Mouse (Mus musculus): ENCODE data around the gene Ephb1.
A peak's percentile ranks its signal among the peaks of the same experiment; 100 is the strongest.

The Ephb1 gene

DNA sequence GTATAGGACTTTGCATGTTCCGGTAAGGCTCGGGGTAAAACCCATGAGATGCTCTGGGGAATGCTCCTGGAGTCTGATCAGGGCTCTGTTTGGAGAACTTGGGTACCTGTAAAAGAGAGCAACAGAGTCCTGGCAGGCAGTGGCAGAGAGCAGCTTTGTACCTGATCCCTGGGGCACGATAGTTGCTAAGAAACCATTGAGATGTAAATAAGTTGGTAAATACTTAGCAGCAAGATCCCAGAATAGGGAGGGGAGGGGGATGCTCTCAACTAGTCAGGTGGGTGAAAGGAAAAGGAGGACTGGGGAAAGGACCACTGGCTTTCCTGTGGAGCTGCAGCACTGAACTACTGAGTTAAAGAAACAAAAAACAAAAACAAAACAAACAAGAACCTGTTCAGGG, 12.5 kb downstream of the Ephb1 start:
- no peak for TF ChIP-seq GATA4 (IDR thresholded peaks at IDR 0.05; ENCODE audit: insufficient replicate concordance, low read length)

DNA sequence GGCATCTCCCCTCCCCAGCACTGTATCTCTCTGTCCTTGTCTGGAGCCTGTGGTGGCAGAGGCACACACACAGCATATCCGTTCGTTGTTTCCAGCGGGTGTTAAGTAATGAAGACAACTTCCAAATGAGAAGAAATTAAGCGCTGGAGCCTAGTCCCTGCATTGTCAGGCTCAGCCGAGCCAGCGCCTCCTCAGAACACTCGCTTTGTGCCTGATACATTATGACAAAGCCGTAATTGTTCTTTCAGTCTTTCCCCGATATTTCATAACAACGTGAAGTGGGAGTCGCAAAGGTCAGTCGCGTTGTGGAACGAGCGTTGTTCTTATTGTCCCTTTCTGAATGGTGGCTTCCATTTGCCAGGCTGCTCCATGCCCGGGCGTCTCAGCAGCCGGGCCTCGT, 13.7 kb downstream of the Ephb1 start:
- TF ChIP-seq GATA4 (IDR thresholded peaks at IDR 0.05; ENCODE audit: insufficient replicate concordance, low read length): no peak

DNA sequence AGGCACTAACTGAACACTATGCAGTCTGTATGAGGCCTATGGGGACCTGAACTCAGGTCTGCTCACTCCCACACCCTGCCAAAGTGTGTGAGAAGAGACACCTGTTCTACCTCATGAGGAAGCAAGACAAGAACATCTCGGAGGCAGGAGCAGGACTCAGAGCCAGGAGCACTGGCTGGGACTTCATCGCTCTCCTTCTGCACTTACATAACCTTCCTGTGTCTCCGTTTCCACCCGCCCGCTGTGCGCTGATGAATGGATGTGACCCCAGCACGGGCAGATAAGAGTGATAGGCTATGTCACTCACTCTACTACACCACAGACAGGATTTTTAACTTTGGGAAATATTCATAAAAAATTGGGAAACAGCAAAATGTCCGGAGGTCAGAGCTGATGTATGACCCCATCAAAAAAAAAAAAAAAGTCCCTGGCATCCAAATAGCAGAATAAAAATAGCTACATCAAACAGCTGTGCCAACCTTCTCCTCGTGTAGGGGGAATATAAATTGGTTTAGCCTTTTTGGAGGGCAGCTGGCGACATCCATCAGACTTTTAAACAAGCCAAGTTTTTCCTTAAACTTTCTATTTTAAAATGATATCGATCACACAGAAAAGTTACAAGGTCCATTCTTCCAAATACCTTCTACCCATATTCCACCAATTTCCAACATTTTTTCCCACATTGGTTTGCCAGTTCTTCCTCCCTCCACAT, 18.8 kb downstream of the Ephb1 start:
- no peak for TF ChIP-seq GATA4 (IDR thresholded peaks at IDR 0.05; ENCODE audit: insufficient replicate concordance, low read length)

GRCm38 (mm10) chr9:102330266-102331060, 24.0 kb downstream of the Ephb1 start:
- TF ChIP-seq GATA4 (IDR thresholded peaks at IDR 0.05; ENCODE audit: insufficient replicate concordance, low read length): no peak

GRCm38 (mm10) chr9:102327625-102328150, 26.8 kb downstream of the Ephb1 start:
- TF ChIP-seq GATA4 (IDR thresholded peaks at IDR 0.05; ENCODE audit: insufficient replicate concordance, low read length): no peak

GRCm38 (mm10) chr9:102315436-102315835, 39.1 kb downstream of the Ephb1 start:
- TF ChIP-seq GATA4 (IDR thresholded peaks at IDR 0.05; ENCODE audit: insufficient replicate concordance, low read length): no peak

DNA sequence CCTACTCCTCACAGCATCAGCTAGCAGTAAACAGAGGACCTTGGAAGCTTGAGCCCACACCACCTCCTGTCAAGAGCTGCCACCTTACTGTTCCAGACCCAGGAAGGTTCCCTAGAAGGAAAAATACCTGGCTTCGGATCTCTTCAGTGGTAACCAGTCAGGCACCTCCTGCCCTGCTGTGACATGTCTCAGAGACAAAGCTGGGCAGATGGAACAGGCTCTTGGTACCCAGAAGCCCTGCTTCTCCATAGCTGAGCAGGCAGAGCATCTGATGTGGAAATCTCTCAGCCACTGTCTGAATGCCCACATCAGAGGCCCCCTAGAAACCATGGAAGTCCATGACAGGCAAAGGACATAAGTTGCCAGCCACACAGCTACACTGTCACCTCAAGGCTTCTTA, 39.7 kb downstream of the Ephb1 start:
- TF ChIP-seq GATA4 (IDR thresholded peaks at IDR 0.05; ENCODE audit: insufficient replicate concordance, low read length): no peak

DNA sequence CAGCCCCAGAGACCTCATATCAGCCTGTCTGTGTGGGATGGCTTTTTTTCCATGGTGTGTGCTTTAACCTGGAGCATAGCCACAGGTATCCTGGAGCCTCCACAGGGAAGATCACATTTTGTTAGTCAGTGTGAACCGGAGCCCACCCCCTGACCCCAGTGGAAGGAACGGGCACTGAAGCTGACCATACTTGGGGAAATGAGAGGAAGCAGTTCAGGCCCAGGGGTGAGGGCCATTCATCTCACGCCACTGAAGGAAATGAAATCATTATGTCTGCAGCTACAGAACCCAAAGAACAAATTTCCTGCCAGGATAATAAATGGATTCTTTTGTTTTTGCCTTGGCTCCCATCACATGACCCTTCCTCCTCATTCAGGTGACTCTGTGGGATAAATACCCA, 44.1 kb downstream of the Ephb1 start:
- TF ChIP-seq GATA4 (IDR thresholded peaks at IDR 0.05; ENCODE audit: insufficient replicate concordance, low read length): no peak

DNA sequence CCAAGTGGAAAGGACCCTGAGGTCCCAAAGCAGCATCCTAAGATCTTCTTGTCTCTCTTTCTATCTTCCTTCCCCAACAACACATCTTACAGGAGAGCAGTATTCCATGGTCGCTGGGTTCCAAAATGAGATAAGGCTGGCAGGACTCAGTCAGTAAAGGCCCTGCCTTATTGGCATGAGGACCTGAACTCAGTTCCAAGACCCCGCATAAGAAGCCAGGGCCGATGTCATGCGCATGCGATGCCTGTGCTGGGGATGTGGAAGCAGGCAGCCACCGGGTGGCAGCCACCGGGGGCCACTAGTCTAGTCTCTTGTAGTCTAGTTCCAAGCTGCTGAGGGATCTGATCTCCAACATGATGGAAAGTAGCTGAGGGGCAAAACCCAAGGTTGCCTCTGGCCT, 45.2 kb downstream of the Ephb1 start:
- TF ChIP-seq GATA4 (IDR thresholded peaks at IDR 0.05; ENCODE audit: insufficient replicate concordance, low read length): no peak

- TF ChIP-seq GATA4 (IDR thresholded peaks at IDR 0.05; ENCODE audit: insufficient replicate concordance, low read length): no peak
Observed at GRCm38 (mm10) chr9:102307656-102308055, 46.8 kb downstream of the Ephb1 start.

DNA sequence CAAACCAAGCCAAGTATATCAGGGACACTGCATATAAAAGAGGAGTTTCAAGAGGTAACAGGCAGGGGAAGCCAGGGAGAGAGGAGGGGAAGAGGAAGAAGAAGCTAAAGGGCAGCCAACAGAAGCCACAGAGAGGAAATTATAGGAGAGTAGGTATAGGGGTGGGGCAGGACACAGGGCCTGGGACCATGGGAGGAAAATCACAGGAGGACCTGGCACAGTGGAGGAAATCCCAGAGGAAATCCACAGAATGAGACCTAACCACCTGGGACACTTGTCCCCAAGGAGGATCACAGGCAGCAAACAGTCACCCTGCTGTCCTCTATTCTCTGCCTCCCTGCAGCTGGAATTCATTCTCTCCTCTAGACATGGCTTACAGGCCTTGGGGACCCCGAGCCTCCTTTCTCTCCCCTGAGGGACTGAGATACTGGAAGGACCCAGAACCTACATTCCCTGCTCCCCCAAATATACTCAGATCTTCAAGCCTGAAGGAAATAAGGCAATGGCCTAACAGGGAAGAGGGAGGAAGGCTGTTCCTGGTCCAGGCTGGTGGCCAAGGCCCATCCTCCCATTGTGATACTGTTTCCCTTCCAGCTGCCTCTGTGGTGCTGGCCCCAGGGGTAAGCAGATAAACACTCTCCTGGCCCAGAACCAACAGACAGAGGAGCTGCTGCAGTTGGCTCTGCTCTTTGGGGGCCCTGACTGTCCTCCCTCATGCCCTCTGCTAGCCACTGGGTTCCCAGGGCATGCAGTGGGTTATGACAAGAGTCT, 47.7 kb downstream of the Ephb1 start:
- TF ChIP-seq GATA4 (IDR thresholded peaks at IDR 0.05; ENCODE audit: insufficient replicate concordance, low read length): peak; percentile 80; the same call in 1 of the 2 replicates

DNA sequence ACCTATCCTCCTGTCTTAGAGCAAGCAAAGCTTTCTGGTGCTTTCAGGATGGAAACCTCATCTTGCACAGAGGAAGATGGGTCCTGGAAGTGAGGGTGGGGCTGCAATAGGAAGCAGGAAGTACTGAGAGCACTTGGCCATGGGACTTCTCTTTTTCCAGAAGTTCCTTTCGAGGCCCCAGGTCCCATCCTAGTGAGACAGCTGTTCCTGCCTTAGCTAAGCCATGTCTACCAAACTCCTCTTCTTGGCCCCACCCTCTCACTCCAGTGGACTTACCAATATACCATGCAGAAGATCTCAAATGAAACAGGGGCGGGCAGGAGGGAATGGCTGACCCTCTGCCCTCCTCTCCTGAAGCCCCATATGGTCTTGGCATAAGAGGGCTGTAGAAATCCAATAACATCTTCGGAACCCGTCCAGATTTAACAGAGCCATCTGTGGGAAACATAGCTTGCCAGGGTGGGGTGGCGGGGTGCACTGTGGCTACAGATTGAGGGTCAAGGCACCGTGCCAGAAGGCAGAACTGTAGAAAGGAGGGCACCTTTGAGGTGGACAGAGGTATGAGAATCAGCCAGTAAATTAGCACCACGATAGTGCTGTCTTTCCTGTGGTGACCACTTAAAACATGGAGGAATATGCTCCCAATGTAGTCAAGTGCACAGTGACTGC, 48.9 kb downstream of the Ephb1 start:
- no peak for TF ChIP-seq GATA4 (IDR thresholded peaks at IDR 0.05; ENCODE audit: insufficient replicate concordance, low read length)

DNA sequence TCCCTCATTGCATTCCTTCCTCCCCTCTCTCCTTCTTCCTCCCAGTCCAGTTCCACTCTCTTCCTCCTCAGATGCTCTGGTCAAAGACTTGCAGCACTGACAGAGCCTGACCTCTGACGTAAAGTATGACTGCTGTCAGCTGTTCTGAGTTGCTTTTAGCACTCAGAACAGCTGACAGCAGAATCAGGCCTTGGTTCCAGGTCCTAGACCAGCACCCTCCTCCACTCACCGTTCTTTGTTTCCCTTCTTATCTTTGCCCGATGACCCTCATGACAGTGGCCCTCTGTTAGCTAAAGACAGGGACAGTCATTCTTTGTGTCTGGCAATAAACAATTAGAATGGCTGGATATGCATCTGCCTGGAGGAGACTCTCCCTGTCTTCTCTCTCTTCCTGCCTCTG, 49.7 kb downstream of the Ephb1 start:
- TF ChIP-seq GATA4 (IDR thresholded peaks at IDR 0.05; ENCODE audit: insufficient replicate concordance, low read length): no peak

DNA sequence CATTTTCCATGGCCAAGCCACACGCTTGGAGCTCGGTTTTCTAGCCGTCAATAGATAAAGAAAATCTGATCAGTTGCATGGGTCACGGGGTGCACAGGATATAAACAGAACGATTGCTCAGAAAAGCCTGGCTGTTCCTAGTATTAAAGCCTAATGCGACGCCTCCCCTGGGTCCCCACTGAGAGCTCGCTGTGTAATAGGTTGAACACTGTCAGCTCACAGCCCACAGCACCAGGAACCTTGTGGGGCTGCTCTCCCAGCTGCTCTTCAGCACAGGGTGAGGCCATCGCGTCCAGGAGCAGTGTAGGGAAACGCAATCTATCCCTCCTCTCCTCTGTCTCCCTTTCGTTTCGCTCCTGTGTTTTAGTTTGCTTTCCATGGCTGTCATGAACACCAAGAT, 50.6 kb downstream of the Ephb1 start:
- no peak for TF ChIP-seq GATA4 (IDR thresholded peaks at IDR 0.05; ENCODE audit: insufficient replicate concordance, low read length)

GRCm38 (mm10) chr9:102300985-102301384, 53.5 kb downstream of the Ephb1 start:
- TF ChIP-seq GATA4 (IDR thresholded peaks at IDR 0.05; ENCODE audit: insufficient replicate concordance, low read length): no peak
